Mouse (Mus musculus) gastrocnemius, postnatal 4 days (tissue): ENCODE data around the gene Ifitm10. TPM values are rescaled to one million over a fixed set of nuclear protein-coding genes. Genes with fewer than 3 reads are reported as not detected.
"Not testable (repeated sequence)": the region's sequence is repeated elsewhere in the genome, so short reads cannot be mapped to it uniquely, and the experiment has no call there.

Experiments used
- DNase-seq, 2 experiments: peaks; one replicate each; pipeline ENCODE4 v3.0.0; 2021 to 2022; ENCODE audit warnings: low spot score in 2 of 2, mixed read lengths in 2 of 2
- long read RNA-seq, 2 experiments: library from polyadenylated mRNA; stranded (forward); transcript quantifications; one replicate each; pipeline ENCODE4 v2.0.0; 2021
- total RNA-seq, 2 experiments: library from RNA; stranded (reverse); gene quantifications; 2 replicates each; pipeline ENCODE4 v1.2.3; 2021

Ifitm10 gene
- total RNA-seq = 1 to 10 TPM in 1 of 2 experiments, not detected in 1; 1.1 TPM
- long read RNA-seq, experiment 1, partial matches to known transcripts = 0 of 2 reads
- long read RNA-seq, experiment 1, other reads (novel, unspliced or antisense) = 1 of 2 reads
- long read RNA-seq, experiment 2, partial matches to known transcripts = 0 of 1 reads
- long read RNA-seq, experiment 2, other reads (novel, unspliced or antisense) = 1 of 1 reads

DNA sequence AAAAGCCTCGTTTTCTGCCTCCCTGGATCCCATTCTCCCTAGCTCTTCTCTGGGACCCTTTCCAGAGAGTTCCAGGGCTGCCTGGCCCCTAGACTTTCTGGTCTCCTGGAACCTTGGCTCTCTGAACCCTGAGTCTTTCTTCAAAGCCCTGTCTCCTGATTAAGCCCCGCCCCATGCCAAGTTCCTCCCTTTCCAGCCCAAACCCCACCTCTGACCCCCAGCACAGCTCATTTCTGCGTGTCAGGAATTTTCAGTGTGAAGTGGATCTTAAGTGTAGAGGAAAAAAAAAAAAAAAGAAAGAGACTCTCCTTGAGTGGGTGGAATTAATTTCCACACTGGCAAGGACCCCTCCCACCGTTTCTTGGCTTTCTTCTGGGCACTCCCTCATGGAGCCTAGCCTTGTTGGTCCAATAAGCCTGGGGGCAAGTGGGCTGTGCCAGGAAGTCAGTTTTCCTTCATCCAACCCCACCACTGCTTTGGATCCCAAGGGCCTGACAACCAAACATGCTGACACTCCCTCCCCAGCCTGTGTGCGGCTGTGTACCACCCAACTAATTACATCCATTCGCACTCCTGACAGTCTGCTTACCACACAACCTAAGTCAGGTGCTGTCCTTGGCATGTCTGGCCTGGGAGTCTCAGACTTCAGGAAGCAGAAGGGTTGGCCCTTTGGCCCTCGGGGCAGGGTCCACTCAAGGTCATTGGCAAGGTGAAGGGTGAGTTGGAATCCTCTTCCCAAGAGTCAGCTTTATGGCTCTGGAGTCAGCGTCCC lies at the start of gene Ifitm10:
Gene Ifitm10, minus strand, starts transcription at position 113 of the 772 bp plus-strand sequence.
- no peak for DNase-seq

DNA sequence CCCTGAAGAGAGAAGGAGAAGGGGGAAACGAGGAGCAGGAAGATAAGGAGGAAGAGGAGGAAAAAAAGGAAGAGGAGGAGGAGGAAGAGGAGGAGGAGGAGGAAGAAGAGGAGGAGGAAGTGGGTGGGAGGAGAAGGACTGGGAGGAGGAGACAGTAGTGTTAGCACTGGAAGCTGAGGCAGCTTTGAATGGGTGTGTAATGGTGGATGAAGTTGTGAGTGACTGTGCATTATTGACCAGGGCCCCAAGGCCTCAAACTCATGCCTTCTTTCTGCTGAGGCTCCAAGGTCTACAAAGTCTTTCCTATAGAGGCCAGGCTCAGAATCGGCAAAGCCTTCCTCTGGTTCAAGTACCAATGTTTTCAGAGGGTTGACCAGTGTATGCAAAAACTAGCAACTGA lies 48.3 kb upstream of the Ifitm10 start:
- DNase-seq = no peak

DNA sequence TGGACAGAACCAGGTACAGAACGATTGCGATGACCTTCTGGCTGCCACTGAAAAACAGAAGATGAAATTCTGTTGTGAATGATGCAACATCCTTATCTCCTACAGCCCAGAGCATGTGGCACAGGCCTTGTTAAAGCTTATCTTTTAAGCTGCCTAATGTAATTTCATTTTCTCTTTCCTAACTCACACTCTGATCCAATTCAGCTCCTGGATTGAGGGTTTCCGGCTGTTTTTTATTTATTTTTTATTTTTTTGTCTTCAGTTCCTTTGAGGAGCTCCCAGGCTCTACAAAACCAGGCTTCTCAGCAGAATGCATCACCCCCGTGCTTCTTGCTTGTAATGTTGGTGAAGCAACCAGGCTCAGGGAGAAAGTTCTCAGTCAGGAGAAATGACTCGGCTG lies 46.3 kb upstream of the Ifitm10 start:
- no peak for DNase-seq

DNA sequence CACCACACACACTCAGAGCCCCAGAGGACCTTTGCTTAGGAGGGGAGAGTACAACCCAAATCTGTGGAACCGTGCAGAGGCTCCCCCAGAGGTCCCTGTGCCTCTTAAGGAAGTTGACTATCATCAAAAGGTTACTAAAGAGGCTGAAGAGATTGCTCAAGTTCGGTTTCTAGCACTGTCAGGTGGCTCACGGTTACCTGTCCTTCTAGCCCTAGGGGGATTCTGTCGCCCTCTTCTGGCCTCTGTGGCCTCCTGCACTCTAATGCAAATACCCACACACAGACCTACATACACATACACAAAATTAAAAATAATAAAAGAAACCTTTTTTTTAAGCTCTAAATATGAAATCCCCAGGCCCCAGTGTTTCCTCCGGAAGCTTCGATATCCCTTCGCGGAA lies 45.1 kb upstream of the Ifitm10 start:
- DNase-seq = no peak

DNA sequence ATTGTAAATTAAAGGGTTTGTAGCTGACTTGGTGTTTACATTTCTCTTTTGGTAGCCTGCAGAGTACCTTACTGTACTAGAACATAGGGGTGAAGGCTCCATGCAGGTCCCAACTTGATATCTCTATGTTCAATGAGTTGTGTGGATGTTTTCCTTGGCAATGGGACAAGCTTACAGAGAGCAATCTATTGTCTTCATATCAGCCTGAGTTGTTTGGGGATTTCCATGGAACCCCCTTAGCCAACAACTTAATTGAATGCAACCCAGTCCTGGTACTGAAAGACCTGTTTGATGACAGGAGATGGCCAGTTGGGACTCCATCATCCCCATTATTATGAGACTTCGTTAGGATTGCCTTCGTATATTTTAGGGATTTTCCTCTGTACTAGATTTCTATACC lies 44.5 kb upstream of the Ifitm10 start:
- DNase-seq = no peak

DNA sequence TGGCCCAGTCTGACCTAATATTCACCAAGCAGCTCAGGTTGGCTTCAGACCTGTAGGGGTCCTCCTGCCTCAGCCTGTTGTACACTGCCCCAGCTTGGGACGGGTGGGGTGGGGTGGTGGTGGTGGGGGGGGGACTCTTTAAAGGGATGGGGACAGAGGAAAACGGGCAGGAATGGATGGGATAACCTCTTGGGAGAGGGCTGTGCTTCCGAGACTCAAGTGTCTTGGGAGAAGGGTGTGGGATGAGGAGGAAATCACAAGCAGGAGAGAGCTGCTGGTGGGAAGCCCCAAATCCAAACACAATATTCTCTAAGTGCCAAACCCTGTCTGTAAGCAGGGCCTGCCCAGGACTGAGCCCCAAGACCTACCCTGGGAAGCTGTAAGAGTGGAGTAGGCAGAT lies 42.7 kb upstream of the Ifitm10 start:
- DNase-seq = no peak

DNA sequence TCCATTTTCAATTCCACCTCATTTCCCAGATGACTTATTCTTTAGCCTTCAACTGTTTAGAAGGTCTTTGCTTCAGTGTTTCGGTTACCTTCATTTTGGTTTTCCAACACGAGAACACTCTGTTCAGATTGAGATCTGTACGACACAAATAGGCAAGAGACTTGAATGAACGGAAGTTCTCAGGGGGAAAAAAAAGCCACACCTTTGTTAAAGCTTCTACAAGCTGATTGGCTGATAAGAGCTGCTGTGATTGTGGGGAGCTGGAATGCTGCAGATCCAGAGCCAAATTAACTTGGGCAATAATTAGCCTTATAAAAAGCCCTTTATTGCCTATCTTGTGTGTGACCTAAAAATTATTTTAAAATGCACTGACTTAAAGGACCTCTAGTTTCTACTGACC lies 41.8 kb upstream of the Ifitm10 start:
- DNase-seq = no peak

DNA sequence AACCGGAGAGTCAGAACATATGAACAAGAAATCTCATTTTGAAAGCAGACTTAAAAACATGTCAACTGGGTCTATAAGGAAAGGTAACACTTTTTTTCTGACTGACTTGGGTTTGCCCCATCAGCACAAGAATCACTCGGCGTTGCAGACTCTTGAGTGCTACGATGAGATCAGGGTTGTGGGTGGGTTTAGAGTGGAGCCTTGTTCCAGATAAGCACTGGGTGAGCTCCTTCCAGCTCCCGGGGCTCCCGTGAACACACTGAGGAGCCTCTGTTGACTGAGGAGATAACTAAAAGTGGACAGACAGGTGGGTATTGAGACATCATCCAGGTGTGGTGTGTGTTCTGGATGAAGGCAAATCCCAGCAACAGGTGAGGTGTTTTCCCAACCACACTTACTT lies 39.7 kb upstream of the Ifitm10 start:
- DNase-seq = no peak

DNA sequence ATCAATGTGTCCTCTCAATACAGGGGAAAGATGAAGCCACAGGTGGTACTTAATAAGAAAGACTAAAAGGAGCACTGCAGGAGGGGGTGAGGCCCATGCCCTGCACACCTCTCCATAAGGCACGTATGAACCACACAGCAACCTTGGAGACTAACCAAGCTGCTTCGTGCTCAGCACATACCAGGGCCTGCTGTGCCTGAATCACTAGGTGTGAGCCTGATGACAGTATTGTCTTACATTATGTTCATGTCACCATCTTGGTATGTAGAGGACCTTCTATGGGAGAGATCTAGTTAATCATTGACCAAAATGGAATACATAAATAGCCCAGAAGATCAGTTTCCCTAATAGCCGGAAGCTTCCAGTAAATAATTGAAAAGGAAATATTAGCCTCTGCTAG lies 36.0 kb upstream of the Ifitm10 start:
- DNase-seq = no peak

DNA sequence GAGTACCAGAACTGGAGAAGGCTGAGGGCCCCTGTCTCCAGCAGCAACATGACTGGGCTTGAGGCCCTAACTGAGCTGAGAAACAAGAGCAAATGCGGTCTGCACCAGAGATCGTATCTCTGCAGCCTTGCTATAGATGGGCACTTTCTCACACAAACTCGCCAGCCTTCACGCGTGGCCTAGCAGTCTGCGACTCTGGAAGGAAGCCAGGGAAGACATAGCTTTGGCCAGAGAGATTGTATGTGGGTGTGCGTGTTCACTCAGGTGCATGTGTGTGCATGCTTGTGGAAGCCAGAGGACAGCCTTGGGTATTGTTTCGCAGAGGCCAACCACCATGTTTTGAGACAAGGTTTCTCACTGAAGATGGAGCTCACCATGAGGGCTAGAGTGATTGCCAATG lies 35.1 kb upstream of the Ifitm10 start:
- no peak for DNase-seq

DNA sequence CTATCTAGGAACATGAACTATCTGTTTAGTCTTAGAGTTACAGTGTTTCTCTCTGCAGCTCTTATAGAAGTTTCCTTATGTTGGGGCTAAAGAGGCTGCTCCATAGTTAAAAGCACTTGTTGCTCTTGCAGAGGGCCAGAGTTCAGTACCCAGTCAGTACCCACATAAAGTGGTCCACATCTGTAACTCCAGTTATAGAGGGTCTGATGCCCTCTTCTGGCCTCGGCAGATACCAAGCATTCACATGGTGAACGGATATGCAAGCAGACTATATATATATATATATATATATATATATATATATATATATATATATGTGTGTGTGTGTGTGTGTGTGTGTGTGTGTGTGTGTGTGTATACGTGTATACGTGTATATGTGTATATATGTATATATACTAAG lies 34.4 kb upstream of the Ifitm10 start:
- DNase-seq = no peak

DNA sequence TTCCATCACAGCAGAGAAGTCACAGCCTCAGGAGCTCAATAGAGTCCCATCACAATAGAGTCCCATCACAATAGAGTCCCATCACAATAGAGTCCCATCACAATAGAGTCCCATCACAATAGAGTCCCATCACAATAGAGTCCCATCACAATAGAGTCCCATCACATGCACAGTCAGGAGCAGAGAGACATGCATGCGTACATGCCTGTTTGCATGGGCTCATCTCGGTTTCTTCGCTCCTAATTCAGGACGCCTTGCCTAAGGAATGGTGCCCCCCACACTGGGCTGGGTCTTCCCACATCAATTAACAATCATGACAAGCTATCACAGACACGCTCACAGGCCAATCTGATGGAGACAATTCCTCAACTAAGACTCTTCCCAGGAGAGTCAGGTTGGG lies 31.6 kb upstream of the Ifitm10 start:
- not testable (repeated sequence) for DNase-seq

DNA sequence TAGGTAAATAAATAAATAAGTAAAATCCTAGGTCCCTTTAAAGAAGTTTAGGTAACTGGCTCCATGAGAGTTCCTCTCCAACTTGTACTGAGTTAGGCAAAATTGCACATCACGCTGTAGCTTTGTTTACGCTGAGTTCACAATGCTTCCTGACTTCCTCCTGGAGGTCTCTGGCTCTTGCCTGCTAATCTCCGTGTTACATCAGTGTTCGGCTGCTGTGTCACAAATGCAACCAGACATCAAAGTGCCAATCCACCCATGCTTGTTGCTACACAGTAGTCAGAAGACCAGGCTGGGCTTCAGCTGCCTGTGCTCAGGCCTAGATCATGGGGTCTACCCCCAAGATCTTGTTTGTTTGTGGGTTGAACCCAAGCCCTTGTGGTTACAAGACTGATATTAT lies 30.0 kb upstream of the Ifitm10 start:
- no peak for DNase-seq

DNA sequence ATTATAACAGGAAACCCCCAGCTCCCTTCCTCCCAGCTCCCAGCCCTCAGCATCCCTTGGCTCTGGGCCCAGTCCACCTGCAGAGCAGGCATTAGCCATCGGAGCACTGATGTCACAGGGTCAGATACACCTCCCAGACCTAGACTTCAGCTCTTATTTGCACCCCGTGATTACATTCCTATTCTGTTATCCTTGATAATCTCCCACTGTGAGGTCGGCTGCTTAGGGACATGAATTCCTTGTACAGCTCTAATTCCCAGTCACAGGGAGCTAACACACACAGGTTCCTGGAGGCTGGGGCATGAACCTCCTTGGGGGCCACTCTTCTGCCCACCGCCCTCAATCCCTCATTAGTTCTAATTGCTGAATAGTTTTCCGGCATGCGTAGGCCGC lies 27.2 kb upstream of the Ifitm10 start:
- DNase-seq = no peak

DNA sequence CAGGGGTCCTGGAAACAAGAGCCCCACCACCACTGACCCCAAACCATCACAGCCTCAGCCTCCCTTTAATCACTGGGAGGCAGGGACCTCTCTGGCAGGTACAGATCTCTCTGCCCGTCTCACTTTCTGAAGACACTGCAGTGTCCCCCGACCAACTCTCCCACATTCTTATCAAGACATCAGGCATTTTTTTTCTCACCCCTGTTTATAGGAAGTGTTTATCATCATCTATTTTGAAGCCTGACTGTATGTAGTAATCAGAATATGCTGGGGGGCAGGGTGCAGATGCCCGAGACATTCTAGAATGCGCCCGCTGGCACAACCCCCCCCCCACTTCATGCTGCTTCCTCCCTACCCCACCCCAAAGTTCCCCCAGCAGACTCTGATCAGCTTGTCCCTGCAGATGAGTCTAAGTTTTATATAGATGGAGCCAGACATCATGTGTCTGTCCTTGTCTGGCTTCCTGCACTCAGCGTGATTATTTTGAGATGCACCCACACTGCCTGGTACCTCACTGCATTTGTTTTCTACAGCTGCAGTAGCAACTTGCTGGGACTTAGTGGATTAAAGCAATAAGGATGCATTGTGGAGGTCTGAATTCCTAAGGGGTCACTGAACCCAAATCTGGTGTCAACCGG lies 26.7 kb upstream of the Ifitm10 start:
- no peak for DNase-seq

DNA sequence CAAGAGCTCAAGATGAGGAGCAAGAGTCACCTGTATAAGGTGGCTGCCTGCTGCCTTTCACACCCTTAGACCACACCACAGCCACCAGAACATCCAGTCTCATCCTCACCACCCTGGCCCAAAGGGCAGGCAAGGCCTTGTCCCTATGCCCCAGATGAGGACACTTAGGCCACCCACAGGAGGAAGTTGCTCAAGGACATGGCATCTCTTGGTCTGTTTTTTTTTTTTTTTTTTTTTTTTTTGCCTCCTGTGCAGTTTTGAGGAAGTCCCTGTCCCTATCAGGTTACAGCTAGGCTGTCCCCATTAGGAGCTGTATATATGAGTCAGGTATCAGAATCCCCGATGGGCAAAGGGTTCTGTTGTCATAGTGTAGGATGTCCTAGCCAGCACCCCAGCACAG lies 25.7 kb upstream of the Ifitm10 start:
- DNase-seq = no peak

DNA sequence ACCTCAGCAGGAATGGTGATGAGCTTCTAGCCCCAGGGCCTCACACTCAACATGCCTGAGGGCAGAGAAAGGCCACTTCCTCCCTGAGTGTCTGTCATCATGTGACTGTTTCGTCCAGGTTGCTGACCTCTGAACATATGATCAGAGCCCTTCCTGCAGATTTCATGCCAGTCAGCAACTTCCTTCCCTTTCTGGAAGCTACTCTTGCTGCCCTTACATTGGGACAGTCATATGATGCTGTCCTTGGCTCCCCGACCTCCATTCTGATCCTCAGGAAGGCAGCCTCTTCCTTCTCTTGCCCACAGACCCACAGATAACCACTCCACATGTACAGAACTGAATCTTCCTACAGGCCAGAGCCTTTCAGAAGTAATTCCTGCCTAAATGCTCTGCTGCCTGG lies 24.5 kb upstream of the Ifitm10 start:
- no peak for DNase-seq

DNA sequence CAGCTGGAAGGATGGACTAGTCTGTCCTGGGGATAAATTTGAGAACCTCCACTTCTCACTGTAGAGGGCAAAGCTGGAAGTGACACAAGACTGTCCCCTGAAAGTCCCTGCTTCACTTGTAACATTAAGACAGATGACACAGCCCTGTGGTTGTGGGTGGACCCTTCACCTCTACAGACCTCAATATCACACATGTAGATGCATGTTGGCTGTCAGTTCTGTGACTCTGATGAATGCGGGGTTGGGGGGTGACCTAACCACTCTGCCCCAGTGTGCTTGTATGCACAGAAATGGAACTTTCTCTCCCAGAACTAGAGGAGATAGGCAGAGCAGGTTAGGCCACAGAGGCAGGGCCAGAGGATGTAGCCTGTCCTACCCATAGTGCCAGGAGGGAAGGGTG lies 23.1 kb upstream of the Ifitm10 start:
- DNase-seq = no peak

DNA sequence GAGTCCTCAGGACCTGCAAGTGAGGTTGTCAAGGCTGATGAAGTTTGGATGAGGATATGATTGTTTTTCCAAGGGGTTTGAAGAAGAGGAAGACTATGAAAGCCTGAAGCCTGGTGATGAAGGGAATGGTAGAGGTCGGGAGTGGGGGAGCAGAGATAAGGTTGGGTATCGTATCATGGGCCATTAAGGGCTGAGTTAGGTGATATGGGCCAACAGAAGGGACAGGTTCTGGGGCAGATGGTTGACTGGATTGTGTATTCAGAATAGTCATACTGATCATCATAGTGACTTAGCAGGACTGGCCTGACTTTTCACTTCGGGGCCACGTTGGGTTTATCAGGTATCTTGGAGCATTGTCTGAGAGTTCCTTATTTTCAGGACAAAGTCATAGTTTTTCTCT lies 21.9 kb upstream of the Ifitm10 start:
- DNase-seq = no peak

DNA sequence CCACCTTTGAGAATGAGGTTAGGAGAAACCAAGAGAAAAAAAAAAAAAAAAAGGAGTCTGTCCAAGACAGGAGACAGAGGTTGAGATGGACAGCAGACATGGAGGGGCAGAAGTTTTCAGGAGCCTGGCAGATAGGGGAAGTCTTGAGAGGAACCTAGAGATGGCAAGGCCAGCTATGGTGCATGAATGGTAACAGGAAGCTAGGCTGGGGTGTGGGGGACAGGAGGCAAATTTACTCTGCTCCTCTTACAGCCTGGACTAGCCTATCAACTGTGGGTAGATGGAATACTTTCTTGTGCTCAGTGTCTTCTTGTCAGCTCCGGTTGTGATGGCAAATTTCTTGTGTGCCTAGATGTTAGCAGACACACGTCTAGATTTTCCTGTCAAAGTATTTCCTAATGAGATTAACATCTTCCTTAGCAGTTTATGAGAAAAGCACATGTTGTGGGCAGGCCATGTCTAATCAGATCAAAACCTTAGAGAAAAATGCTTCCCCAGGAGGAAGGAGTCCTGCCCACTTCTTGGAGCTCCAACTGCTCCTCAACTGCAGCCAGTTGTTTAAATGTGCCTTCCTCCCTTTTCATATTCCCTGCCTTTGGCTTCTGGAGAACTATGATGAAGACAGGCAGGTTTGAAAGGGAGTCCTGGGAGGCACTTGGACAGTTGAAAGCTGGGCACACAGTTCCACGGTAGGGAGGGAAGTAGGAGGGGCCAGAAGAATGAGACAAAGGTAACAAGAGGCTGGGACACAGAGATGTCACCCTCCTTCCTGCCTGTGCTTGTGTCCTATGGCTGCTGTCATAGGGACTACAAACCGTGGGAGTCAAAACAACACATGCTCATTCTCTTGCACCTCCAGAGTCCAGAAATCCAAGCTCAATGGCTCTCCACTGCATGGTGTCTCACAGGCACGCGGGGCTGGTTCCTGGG lies 21.0 kb upstream of the Ifitm10 start:
- DNase-seq = no peak

DNA sequence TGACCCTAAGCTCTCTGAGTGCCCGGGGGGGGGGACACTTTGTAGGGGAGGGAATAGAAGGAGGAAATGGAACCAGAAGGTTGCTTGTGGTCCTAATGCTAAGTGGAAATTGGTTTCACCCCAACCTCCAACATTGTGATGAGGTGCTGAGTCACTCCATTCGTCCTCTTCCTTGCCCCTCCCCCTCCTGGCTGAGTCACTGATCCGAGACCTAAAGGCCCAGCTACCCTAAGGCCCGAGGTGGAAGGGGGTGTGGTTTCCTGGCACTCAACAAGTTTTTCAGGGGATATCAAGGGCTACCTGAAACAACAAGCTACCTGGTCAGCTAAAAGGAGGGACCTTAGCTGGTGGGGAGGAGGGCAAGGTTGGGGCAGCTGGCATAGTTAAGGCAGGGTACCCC lies 19.6 kb upstream of the Ifitm10 start:
- DNase-seq = no peak

DNA sequence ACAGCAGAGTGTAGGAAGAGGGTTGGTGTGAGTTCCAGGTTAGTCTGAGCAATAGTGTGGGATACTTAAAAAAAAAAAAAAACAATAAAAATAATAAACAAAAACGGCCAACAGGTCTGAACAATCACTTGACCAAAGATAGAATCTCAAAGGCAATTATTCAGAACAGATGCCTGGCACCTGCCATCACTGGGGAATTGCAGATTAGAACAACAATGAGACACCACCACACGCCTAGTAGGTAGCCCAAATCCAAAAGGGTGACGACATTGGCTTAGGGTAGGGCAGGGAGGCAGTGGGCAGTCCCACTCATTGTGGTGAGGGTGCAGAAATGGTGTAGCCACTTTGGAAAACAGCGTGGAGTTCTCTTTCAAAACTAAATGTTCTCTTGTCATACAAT lies 18.1 kb upstream of the Ifitm10 start:
- DNase-seq = no peak
